Mouse (Mus musculus) kidney, postnatal 0 days (tissue): ENCODE measurements around the gene Ndufs5. TPM values are rescaled to one million over a fixed set of nuclear protein-coding genes. Genes with fewer than 3 reads are reported as not detected.

ENCODE experiments used
- ATAC-seq: fragments of 200-750 bp; cut with Nextera tagmentation; replicated peaks from 2 replicates; pipeline ENCODE4 v1.8.0; 2017; ENCODE audit warnings: low read depth, moderate number of reproducible peaks, moderate TSS enrichment, moderate library complexity; ENCODE audit not compliant: low FRiP score
- DNase-seq: peaks from one replicate; pipeline ENCODE4 v3.0.0-alpha.2; 2016; ENCODE audit warnings: low spot score
- H3K27ac ChIP-seq: fragments of 300-500 bp; sonication (generic); 2 replicates; pipeline ENCODE4 v1.5.1; 2014; ENCODE audit warnings: mild to moderate bottlenecking
- H3K27me3 ChIP-seq: fragments of 300-500 bp; sonication (generic); 2 replicates; pipeline ENCODE4 v1.6.1; 2014; ENCODE audit warnings: low read length, mixed read lengths; ENCODE audit not compliant: insufficient read depth
- H3K36me3 ChIP-seq: fragments of 300-500 bp; sonication (generic); 2 replicates; pipeline ENCODE4 v1.6.1; 2014; ENCODE audit warnings: low read length, mixed read lengths; ENCODE audit not compliant: insufficient read depth
- H3K4me1 ChIP-seq: fragments of 300-500 bp; sonication (generic); replicated peaks from 2 replicates; pipeline ENCODE4 v1.6.1; 2014; ENCODE audit warnings: antibody characterized with exemption, low read length, mixed read lengths; ENCODE audit not compliant: insufficient read depth
- H3K4me2 ChIP-seq: fragments of 300-500 bp; sonication (generic); 2 replicates; pipeline ENCODE4 v1.6.1; 2014; ENCODE audit warnings: mild to moderate bottlenecking, low read length, moderate library complexity, mixed read lengths
- H3K4me3 ChIP-seq: fragments of 300-500 bp; sonication (generic); replicated peaks from 2 replicates; pipeline ENCODE4 v1.5.1; 2014; ENCODE audit warnings: low read depth, low read length
- H3K9ac ChIP-seq: fragments of 300-500 bp; sonication (generic); 2 replicates; pipeline ENCODE4 v1.6.1; 2014; ENCODE audit warnings: low read depth, low read length
- H3K9me3 ChIP-seq: fragments of 300-500 bp; sonication (generic); replicated peaks from 2 replicates; pipeline ENCODE4 v1.6.1; 2016; ENCODE audit warnings: low read length, inconsistent platforms, mixed read lengths
- CTCF ChIP-seq: IDR thresholded peaks from 2 replicates; pipeline ENCODE4 v1.5.1; 2016; ENCODE audit warnings: antibody characterized with exemption, low read depth, mild to moderate bottlenecking, moderate library complexity
- WGBS: fragments of 180-500 bp; shearing (Covaris S2); extraction: QIAGEN DNeasy Blood & Tissue Kit; methylation state at CpG from one replicate; pipeline ENCODE4 v1.1.7; 2014; 5-methylcytosine and 5-hydroxymethylcytosine counted together
- polyA plus RNA-seq: library from polyadenylated mRNA; unstranded; fragments of >200 nt; fragmentation: Nextera tagmentation; extraction: Ambion mirVana; gene quantifications from 2 replicates; pipeline ENCODE4 v1.2.1, GENCODE M21; 2015

Ndufs5 gene
- polyA plus RNA-seq, 1 experiment from 2014 or later, result 482 TPM

DNA sequence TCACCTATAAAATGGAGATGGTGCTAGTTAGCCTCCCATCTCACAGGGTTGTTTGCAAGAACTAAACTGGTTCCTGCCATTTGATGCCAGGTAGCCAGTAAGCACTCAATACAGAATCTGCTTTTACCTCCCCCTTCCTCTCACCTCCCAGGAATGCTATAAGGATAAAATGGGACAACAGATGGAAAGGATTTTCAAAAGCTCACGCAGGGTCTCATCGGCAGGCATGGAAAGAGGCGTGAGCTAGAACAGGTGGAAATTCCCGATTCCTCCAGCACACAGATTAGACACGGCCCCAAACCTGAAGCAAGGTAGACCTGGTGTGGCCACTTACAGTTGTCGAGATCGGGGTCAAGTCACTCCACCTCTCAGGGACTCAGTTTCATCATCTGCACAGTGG, 33.0 kb downstream of the Ndufs5 start:
- Histone ChIP-seq H3K4me3 (no peak overlapping the region), H3K36me3 (no peaks in the 10 kb centered on the region), H3K27me3 (no peaks in the 10 kb centered on the region), H3K9me3 (no peaks in the 10 kb centered on the region), H3K27ac (no peak overlapping the region), H3K4me2 (no peak overlapping the region), H3K4me1 (0 out of 2 replicates have a peak, but pooled peaks cover 5% of the 10 kb centered on the region), H3K9ac (no peak overlapping the region)
- TF ChIP-seq CTCF, result no peak
- 85% methylated on average over 7 of the region's 7 CpGs for WGBS
- ATAC-seq (no peak), DNase-seq (no peak)

DNA sequence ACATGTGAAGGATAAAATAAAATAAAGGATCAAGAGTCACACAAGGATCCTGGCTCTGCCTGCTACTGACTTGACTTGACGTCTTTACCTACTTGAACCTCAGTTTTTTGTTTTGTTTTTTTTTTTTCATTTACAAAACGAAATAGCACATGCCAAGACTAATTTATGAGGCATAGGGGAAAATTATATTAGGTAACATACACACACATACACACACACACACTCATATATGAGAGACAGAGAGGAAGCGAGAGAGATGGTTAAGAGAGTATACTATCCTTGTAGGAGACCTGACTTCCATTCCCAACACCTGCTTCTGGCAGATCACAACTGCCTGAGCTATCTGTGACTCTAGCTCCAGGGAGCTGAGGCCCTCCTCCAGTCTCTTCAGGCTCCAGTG, 33.7 kb downstream of the Ndufs5 start, which contains the start of gene Macf1:
TSS of gene Macf1 (minus strand) at position 101 of the 400 bp plus-strand sequence.
- no peak for TF ChIP-seq CTCF
- H3K27me3 ChIP-seq, result no peaks in the 10 kb centered on the region
- H3K4me3 ChIP-seq, result no peak within 1 kb of the TSS
- H3K9me3 ChIP-seq, result no peaks in the 10 kb centered on the region
- H3K4me2 ChIP-seq, result no peak within 1 kb of the TSS
- 0 out of 2 replicates have a peak, but pooled peaks cover 5% of the 10 kb centered on the region for H3K4me1 ChIP-seq
- H3K27ac ChIP-seq, result no peak within 1 kb of the TSS
- H3K9ac ChIP-seq, result no peak within 1 kb of the TSS
- H3K36me3 ChIP-seq, result no peaks in the 10 kb centered on the region
- 78% methylated on average over 3 of the region's 3 CpGs for WGBS
- DNase-seq (no peak), ATAC-seq (no peak)

DNA sequence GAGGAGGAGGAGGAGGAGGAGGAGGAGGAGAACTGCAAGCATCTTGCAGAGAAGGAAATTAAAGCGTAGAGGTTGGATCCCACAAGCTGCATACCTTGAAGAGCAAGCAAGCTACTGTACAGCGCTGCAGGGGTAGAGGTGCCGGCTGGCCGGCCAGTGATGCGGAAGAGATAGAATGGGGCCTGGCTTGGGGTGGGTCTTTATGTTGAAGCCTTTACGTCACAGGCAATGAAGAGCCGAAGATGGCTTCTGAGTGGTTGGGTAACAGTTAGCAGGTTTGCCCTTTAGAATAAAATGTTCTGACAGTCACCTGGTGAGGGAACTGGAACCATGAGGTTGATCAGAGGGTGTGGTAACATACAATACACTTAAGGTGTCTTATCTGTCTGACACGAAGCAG, 35.7 kb downstream of the Ndufs5 start:
- 62% methylated on average over 8 of the region's 8 CpGs for WGBS
- ATAC-seq, result no peak
- 0 out of 2 replicates have a peak, but pooled peaks cover 6% of the 10 kb centered on the region for H3K4me1 ChIP-seq

DNA sequence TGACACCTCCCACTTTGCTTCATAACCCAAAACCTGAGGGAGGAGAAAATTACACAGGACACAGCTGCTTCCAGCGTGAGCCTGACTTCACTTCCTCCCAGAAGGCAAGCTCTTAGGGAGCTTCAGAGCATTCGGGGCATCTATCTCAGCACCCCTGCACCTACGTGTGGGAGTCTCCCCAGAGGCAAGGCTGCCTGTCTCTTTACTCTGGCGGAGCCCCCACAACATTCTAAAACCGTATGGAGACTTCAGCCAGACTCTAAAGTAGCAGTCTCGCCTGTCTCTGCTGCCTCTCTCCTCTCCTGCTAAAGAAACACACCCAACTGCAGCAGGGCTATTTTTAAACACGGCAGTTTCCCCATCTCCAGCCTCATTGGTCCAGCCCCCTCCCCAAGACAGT, 37.0 kb downstream of the Ndufs5 start:
- Histone ChIP-seq H3K9ac (0 out of 2 replicates have a peak overlapping the region, but pooled peaks have one; percentile 18), H3K27me3 (no peaks in the 10 kb centered on the region), H3K9me3 (no peaks in the 10 kb centered on the region), H3K4me1 (0 out of 2 replicates have a peak, but pooled peaks cover 4% of the 10 kb centered on the region), H3K4me3 (no peak overlapping the region), H3K27ac (no peak overlapping the region), H3K36me3 (no peaks in the 10 kb centered on the region), H3K4me2 (no peak overlapping the region)
- WGBS, result 21% methylated on average over 7 of the region's 7 CpGs
- TF ChIP-seq CTCF, result no peak
- DNase-seq (no peak), ATAC-seq (no peak)

More for the DNA sequence above, 35.7 kb downstream of the Ndufs5 start:
- no peak overlapping the region for H3K4me2 ChIP-seq
- no peaks in the 10 kb centered on the region for H3K9me3 ChIP-seq
- no peak overlapping the region for H3K27ac ChIP-seq
- no peak for DNase-seq
- H3K9ac ChIP-seq, result no peak overlapping the region
- H3K36me3 ChIP-seq, result no peaks in the 10 kb centered on the region
- H3K27me3 ChIP-seq, result no peaks in the 10 kb centered on the region
- TF ChIP-seq CTCF, result no peak
- H3K4me3 ChIP-seq, result no peak overlapping the region

DNA sequence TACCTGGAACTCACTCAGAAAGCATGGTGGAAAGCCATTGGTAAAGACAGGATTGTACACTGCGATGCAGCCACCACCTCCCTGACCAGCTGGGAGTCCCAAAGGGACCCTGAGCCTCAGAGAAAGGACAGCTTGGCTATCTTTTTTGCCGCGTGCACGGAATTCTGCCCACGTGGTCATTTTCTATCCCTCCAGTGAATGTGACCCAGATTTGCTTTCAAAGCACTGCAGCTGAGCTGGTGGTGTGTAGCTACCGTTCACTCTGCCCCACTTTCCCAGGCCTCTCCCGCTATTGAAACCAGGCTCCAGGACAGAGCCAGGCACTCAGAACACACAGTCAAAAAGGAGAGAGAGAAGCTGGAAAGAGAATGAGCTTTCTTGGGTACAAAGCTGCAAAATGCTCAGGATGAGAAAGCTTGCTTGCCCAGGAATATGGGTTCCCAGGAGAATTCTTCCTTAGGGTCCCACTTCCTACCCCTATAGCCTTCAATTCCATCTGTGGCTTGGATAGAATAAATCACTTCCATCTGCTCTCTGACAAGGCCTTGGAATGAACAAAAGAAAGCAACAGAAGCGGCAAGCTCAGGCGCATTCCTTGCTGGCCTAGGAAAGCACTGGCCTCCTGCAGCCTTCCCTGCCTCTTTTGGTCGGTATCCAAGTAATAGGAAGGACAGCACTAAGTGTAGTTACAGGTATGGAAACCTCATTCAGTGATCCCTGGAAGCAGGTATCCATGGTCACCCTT, 40.8 kb downstream of the Ndufs5 start:
- Histone ChIP-seq H3K9ac (no peak overlapping the region), H3K4me2 (no peak overlapping the region), H3K4me1 (0 out of 2 replicates have a peak, but pooled peaks cover 4% of the 10 kb centered on the region), H3K27me3 (no peaks in the 10 kb centered on the region), H3K9me3 (no peaks in the 10 kb centered on the region), H3K4me3 (no peak overlapping the region), H3K36me3 (no peaks in the 10 kb centered on the region), H3K27ac (no peak overlapping the region)
- no peak for DNase-seq
- WGBS, result 42% methylated on average over 10 of the region's 10 CpGs
- no peak for TF ChIP-seq CTCF
- ATAC-seq, result no peak

DNA sequence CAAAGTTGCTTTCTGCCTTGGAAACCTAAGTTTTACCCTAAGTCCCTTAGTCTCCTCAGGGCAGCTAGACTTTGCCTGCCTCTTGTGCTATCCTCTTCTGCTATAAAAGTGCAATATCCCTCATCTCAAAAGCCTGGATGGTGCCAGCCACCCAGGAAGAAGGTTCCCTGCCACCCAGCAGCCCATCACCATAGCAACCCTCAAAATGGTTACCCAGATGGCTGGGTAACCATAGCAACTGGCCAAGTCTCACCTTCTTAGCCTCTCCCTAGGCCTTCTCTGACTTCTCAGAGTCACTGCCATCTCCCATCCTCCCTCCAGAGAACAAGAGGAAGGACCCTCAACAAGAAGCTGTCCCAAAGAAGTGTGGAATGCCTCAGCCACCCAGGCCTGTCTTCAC, 47.4 kb downstream of the Ndufs5 start:
- ATAC-seq (no peak), DNase-seq (no peak)
- Histone ChIP-seq H3K4me1 (peaks cover 12% of the 10 kb centered on the region), H3K9ac (no peak overlapping the region), H3K36me3 (no peaks in the 10 kb centered on the region), H3K27ac (no peak overlapping the region), H3K4me2 (no peak overlapping the region), H3K4me3 (no peak overlapping the region), H3K27me3 (no peaks in the 10 kb centered on the region), H3K9me3 (no peaks in the 10 kb centered on the region)
- TF ChIP-seq CTCF, result no peak
